Mouse (Mus musculus) G1E (cell line): Measurements from ENCODE around the gene Nox3. TPM values are rescaled to one million over a fixed set of nuclear protein-coding genes. Genes with fewer than 3 reads are reported as not detected.

ENCODE experiments used
- ATAC-seq: 2 replicates; pipeline ENCODE4 v1.8.0; 2016; ENCODE audit warnings: mild to moderate bottlenecking; ENCODE audit not compliant: insufficient number of reproducible peaks, poor library complexity, low FRiP score, severe bottlenecking; ENCODE audit errors: extremely low read depth
- DNase-seq: peaks from one replicate; pipeline ENCODE4 v3.0.0; 2012; ENCODE audit warnings: low spot score
- H3K27me3 ChIP-seq: 2 replicates; pipeline ENCODE4 v1.6.1; 2012; ENCODE audit warnings: mild to moderate bottlenecking, low read length, inconsistent platforms; ENCODE audit not compliant: insufficient read depth
- H3K36me3 ChIP-seq: replicated peaks from 2 replicates; pipeline ENCODE3; 2012; ENCODE audit warnings: mild to moderate bottlenecking, inconsistent platforms
- H3K4me1 ChIP-seq: 2 replicates; pipeline ENCODE4 v1.6.1; 2012; ENCODE audit warnings: low read depth, low read length, inconsistent platforms, mixed read lengths; ENCODE audit not compliant: insufficient read depth
- H3K4me3 ChIP-seq: 2 replicates; pipeline ENCODE4 v1.5.1; 2012; ENCODE audit warnings: low read depth, mild to moderate bottlenecking, inconsistent platforms, low read length, moderate library complexity, mixed read lengths
- H3K9me3 ChIP-seq: replicated peaks from 2 replicates; pipeline ENCODE4 v1.6.1; 2012; ENCODE audit warnings: inconsistent platforms
- CTCF ChIP-seq: IDR thresholded peaks from 2 replicates; pipeline ENCODE4 v1.5.1; 2012; ENCODE audit warnings: low read depth, low read length, inconsistent platforms, mixed read lengths
- GATA1 ChIP-seq: IDR thresholded peaks from 2 replicates; pipeline ENCODE4 v1.6.1; 2012; ENCODE audit warnings: borderline replicate concordance, low read length, inconsistent platforms, mixed read lengths
- GATA2 ChIP-seq: IDR thresholded peaks from 2 replicates; pipeline ENCODE4 v1.6.1; 2012; ENCODE audit warnings: low read depth, low read length, inconsistent platforms, borderline replicate concordance
- POLR2AphosphoS5 ChIP-seq: IDR thresholded peaks from 2 replicates; pipeline ENCODE4 v1.6.1; 2012; ENCODE audit warnings: low read depth, low read length, inconsistent platforms; ENCODE audit not compliant: insufficient replicate concordance
- TAL1 ChIP-seq: conservative IDR thresholded peaks from 2 replicates; pipeline ENCODE4 v1.6.1; 2012; ENCODE audit warnings: low read depth, low read length, inconsistent platforms, mixed read lengths
- polyA plus RNA-seq: library from polyadenylated mRNA; stranded (reverse); fragments of >175 nt; gene quantifications from 2 replicates; pipeline ENCODE4 v1.2.3, GENCODE M21; 2012
- total RNA-seq, 2 experiments: library from RNA; stranded (forward) in 1 of 2; stranded (reverse) in 1 of 2; fragments of 200-1000 nt in 1 of 2; fragments of >200 nt in 1 of 2; fragmentation: Nextera tagmentation in 1 of 2; gene quantifications; 2 replicates each; pipeline ENCODE4 v1.2.3; 2014 to 2017

Gene Nox3
- total and polyA plus RNA-seq, 3 experiments = not detected

GRCm38 (mm10) chr17:3597130-3597529, 98.9 kb downstream of the Nox3 start:
- TF ChIP-seq POLR2AphosphoS5 (no peak), TAL1 (no peak), GATA1 (no peak), CTCF (no peak), GATA2 (no peak)
- DNase-seq (no peak), ATAC-seq (no peak)
- Histone ChIP-seq H3K4me1 (no peaks in the 10 kb centered on the region), H3K36me3 (no peaks in the 10 kb centered on the region), H3K9me3 (no peaks in the 10 kb centered on the region), H3K4me3 (no peak overlapping the region), H3K27me3 (peaks cover 5% of the 10 kb centered on the region; the same call in 1 of the 2 replicates)

Other genes starting within 250 kb of the Nox3 start
- gene Cldn20, start 163.7 kb downstream of the Nox3 start, total RNA-seq (2014; fragmentation: Nextera tagmentation) = not detected in 2 replicates
- gene Cldn20, start 163.7 kb downstream of the Nox3 start, total RNA-seq (2017) = not detected in 2 replicates
- not detected in 2 replicates for gene Cldn20, start 163.7 kb downstream of the Nox3 start, polyA plus RNA-seq
- 36.3 and 49.9 TPM in 2 replicates for gene Tfb1m, start 138.5 kb downstream of the Nox3 start, total RNA-seq (2014; fragmentation: Nextera tagmentation)
- gene Tfb1m, start 138.5 kb downstream of the Nox3 start, total RNA-seq (2017) = 17.0 and 22.6 TPM in 2 replicates
- 1.8 TPM in 2 replicates for gene Tfb1m, start 138.5 kb downstream of the Nox3 start, polyA plus RNA-seq